Mouse (Mus musculus) embryonic fibroblast, embryonic 13.5 days (primary cell): Measurements from ENCODE around the gene Olfr654. TPM values are rescaled to one million over a fixed set of nuclear protein-coding genes. Genes with fewer than 3 reads are reported as not detected.
A peak's percentile ranks its signal among the peaks of the same experiment; 100 is the strongest.

Experiments used
- H3K27ac ChIP-seq: 2 replicates; pipeline ENCODE4 v1.5.1; 2012; ENCODE audit warnings: low read length, control low read depth, inconsistent platforms; ENCODE audit not compliant: insufficient read depth
- H3K4me1 ChIP-seq: 2 replicates; pipeline ENCODE4 v1.6.1; 2011; ENCODE audit warnings: low read length; ENCODE audit not compliant: control insufficient read depth, insufficient read depth
- H3K4me3 ChIP-seq: 2 replicates; pipeline ENCODE4 v1.5.1; 2011; ENCODE audit warnings: mild to moderate bottlenecking, control low read depth, low read length; ENCODE audit not compliant: insufficient read depth
- CTCF ChIP-seq: IDR thresholded peaks from 2 replicates; pipeline ENCODE4 v1.5.1; 2011; ENCODE audit warnings: mild to moderate bottlenecking, control low read depth, low read length, moderate library complexity, borderline replicate concordance; ENCODE audit not compliant: insufficient read depth
- POLR2A ChIP-seq: IDR thresholded peaks from 2 replicates; pipeline ENCODE4 v1.6.1; 2011; ENCODE audit warnings: low read depth, mild to moderate bottlenecking, control low read depth, low read length, moderate library complexity
- polyA plus RNA-seq: library from polyadenylated mRNA; stranded (reverse); fragments of >200 nt; gene quantifications from 2 replicates; pipeline ENCODE4 v1.2.4, GENCODE M21; 2011; ENCODE audit warnings: low read depth; ENCODE audit not compliant: missing spikeins, insufficient read length

Olfr654 gene
- not detected in 2 replicates for polyA plus RNA-seq

DNA sequence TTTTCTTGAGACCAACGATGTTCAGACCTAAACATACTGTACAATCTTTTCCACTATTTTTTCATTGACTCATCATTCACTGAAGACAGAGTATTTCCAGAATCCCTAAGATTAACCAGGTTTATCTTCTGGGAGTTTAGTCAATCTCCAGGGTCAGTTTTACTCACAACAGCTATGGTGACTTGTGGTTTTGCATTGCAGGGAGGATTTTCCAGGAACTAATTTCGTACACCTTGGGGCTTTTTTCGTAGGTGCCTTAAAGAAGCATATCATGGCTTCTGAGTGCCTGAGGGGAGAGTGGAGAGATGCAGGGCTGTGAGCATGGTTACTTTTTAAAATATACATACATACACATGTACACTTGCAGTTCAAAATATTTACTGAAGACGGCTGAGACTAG lies at the start of gene Olfr654:
Gene Olfr654, plus strand, starts transcription at position 301 of the 400 bp plus-strand sequence.
- Histone ChIP-seq H3K4me3 (no peak within 1 kb of the TSS), H3K4me1 (no peaks in the 10 kb centered on the region), H3K27ac (no peak within 1 kb of the TSS)
- TF ChIP-seq POLR2A (no peak), CTCF (no peak)

DNA sequence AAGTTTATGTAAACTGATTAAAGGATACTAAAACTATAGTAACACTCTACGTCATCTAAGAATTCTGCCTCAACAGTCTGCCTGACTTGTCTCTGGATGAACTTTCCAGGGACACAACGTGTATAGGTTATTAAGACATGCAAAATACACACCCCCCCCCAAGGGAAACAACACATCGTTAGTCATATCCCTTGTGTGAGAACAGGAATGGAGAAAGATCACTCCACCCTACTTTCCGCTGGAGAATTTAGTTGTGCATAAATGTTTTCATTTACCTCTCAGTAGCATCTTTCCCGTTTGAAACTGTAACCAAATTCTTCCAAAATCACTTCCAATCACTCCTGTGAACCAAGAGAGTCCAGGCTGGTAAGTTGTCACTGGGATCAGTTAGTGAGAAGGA lies 37.0 kb upstream of the Olfr654 start, which contains the start of gene Olfr651:
Gene Olfr651, plus strand, starts transcription at position 301 of the 400 bp plus-strand sequence.
- Histone ChIP-seq H3K27ac (no peak within 1 kb of the TSS), H3K4me3 (no peak within 1 kb of the TSS), H3K4me1 (no peaks in the 10 kb centered on the region)
- TF ChIP-seq POLR2A (no peak), CTCF (no peak)

DNA sequence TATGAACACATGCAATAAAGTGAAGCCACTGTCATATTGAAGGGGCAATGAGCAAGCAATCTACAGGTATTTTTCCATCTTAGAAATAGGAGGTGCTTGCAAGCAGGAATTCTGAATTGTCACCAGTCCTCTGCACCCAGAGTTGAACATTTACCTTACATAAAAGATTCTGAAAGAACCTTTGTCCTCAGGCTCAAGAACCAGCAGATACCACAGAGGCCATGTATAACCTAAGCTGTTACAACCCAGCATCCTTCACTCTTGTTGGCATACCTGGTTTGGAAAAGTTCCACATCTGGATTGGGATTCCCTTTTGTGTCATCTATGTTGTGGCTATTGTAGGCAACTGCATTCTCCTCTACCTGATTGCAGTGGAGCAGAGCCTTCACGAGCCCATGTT lies 34.1 kb upstream of the Olfr654 start:
- Histone ChIP-seq H3K4me1 (no peaks in the 10 kb centered on the region), H3K27ac (no peak overlapping the region), H3K4me3 (no peak overlapping the region)
- TF ChIP-seq POLR2A (no peak), CTCF (no peak)

DNA sequence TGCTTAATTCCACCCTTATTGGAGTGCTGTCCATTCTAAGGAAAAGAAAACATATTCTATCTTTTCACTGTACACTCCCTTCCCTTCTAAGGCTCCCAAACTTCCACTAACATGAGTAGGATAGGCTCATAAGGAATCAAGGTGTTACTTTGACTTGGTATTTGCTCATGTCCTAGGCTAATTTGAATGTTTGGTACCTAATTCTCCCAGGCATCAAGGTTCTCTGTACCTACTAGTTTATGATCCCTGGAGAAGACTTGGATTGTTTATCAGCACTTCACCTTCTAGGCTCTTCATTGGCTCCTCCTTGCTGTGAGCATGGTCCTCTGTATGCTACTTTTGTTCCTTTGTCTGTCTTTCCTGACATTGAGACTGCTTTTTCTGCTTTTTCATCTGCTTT lies 26.2 kb upstream of the Olfr654 start, which contains the start of gene Olfr652:
Gene Olfr652, plus strand, starts transcription at position 301 of the 400 bp plus-strand sequence.
- H3K27ac ChIP-seq = no peak within 1 kb of the TSS
- no peak within 1 kb of the TSS for H3K4me3 ChIP-seq
- no peaks in the 10 kb centered on the region for H3K4me1 ChIP-seq
- TF ChIP-seq CTCF = no peak
- no peak for TF ChIP-seq POLR2A

DNA sequence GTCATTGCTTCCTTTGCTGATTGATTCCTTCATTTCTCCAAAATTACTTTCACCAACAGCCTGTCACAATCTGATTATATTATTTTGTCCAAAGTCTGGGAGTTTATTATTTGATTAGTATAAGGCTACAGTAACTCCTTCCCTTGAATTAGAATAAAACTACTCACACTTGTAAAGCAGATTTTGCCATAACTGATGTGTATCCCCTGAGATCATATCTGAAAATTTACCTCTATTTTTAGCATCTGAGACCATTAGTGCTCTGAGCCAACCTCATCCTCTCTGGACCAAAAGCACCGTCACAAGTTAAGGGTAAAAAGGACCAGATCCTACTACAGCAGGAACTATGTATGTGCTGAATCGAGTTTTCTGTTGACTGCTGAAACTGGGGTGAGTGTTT lies 9.8 kb upstream of the Olfr654 start, which contains the start of gene Olfr653:
Gene Olfr653, plus strand, starts transcription at position 301 of the 400 bp plus-strand sequence.
- TF ChIP-seq CTCF (no peak), POLR2A (no peak)
- no peaks in the 10 kb centered on the region for H3K4me1 ChIP-seq
- H3K27ac ChIP-seq = no peak within 1 kb of the TSS
- H3K4me3 ChIP-seq = no peak within 1 kb of the TSS

DNA sequence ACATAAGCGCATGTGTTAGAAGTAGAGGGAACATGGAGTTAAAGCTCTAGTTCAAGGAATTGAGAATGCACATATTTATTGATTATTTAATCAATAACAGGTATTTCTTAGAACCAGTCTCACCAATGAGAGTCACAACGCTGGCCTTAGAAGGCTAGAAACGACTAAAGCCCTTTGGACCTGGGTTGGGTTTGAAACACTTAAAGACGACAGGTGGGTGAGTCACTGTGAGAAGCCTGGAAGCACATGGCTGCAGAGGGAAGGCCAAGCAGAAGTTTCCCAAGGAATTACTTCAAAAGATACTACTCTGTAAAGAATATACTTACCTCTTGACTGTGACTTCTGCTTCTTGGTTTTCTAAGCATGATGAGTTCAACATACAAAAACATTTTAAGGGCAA lies 6.0 kb upstream of the Olfr654 start:
- Histone ChIP-seq H3K4me3 (no peak overlapping the region), H3K27ac (no peak overlapping the region), H3K4me1 (no peaks in the 10 kb centered on the region)
- no peak for TF ChIP-seq CTCF
- no peak for TF ChIP-seq POLR2A

DNA sequence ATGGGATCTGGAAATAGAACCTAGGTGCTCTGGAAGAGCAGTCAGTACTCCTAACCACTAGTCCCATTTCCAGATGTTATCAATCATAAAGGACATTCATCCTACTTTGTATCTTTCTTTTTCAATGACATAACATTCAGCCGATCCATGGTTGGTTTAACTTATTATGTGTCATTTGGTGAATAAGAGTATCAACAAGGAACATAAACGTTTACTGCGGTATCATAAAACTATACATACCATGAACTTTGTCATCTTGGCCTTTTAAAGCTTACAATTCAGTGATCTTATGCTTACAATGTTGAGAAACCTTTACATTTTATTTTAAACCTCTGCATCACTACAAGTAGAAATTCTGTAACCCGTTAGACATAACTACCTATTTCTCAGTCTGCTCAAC lies 5.4 kb upstream of the Olfr654 start:
- H3K4me3 ChIP-seq = no peak overlapping the region
- no peak for TF ChIP-seq POLR2A
- H3K27ac ChIP-seq = no peak overlapping the region
- no peaks in the 10 kb centered on the region for H3K4me1 ChIP-seq

DNA sequence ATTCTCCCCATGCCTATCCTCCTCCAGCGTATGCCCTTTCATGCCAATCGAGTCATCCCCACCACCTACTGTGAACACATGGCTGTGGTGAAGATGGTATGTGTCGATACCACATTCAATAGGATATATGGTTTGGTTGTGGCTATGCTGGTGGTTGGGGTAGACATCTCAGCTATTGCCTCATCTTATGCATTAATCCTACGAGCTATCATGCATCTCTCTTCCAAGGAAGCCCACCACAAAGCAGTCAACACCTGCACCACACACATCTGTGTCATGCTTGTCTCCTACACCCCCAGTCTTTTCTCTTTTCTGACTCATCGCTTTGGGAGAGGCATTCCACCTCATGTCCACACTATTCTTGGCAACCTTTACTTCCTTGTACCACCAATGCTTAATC lies 1.4 kb downstream of the Olfr654 start:
- H3K27ac ChIP-seq = no peak overlapping the region
- TF ChIP-seq CTCF (no peak), POLR2A (no peak)

DNA sequence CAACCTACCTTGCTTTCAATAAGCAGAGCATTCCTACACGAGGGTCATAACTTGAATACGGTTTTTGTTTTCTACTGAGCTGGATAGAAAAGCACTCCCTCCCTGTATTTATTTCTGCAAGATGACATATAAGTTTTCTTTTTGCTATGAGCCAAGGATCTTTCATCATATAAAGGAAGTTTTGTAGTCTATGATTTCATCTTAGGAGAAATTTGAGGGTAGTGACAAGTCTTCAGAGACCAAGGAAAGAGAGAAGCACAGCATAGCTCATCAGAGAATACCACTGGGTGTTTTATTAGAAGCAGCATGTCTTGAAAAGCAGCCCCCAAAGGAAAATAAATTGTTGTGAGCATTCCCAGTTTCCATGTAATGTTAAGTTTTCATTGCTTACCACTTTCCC lies 14.9 kb downstream of the Olfr654 start, which contains the start of gene Olfr655:
Gene Olfr655, minus strand, starts transcription at position 101 of the 400 bp plus-strand sequence.
- H3K4me3 ChIP-seq = no peak within 1 kb of the TSS
- no peak within 1 kb of the TSS for H3K27ac ChIP-seq
- H3K4me1 ChIP-seq = no peaks in the 10 kb centered on the region
- no peak for TF ChIP-seq CTCF
- no peak for TF ChIP-seq POLR2A

More for the DNA sequence above, 1.4 kb downstream of the Olfr654 start:
- Histone ChIP-seq H3K4me1 (no peaks in the 10 kb centered on the region), H3K4me3 (no peak overlapping the region)

DNA sequence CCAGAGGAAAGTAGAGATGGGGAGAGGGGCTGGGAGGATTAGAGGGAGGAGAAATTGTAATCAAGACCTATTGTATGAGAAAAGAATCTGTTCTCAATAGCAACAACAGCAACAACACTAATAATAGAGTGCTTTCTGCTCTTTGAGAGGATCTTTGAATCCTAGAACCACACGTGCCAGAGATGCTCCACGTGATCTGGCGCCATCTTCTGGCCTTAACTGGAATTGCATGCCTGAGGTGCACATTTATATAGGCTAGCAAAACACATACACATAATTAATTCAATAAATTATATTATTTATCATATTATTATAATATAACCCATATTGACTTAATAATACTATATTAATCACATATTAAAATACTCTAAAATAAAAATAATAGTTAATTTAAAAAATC lies 16.3 kb downstream of the Olfr654 start:
- Histone ChIP-seq H3K27ac (no peak overlapping the region), H3K4me3 (no peak overlapping the region), H3K4me1 (no peaks in the 10 kb centered on the region)
- TF ChIP-seq POLR2A (no peak), CTCF (peak; percentile 74; the same call in 1 of the 2 replicates)

DNA sequence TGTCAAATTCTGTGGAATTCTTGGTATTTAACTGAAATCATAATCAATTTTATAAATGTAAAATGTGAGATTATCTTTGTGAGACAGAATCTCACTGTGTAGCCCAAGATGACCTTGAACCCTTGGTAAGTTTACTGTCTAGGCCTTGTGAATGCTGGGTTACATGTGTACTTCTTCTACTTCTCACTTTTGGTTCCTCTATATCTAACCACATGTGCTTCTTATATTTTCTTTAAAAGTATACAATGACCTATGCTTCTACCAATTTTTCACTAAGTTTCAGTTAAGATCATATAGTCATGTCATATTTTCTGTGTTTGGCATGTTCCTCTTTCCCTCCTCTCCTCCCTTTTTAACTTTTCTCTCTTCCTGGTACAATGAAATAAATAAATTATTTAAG lies 17.9 kb downstream of the Olfr654 start:
- no peak for TF ChIP-seq CTCF
- no peak for TF ChIP-seq POLR2A
- Histone ChIP-seq H3K4me3 (no peak overlapping the region), H3K4me1 (no peaks in the 10 kb centered on the region), H3K27ac (no peak overlapping the region)
